ENCODE assay signal across 10 mouse cellular contexts in the genomic region with DNA sequence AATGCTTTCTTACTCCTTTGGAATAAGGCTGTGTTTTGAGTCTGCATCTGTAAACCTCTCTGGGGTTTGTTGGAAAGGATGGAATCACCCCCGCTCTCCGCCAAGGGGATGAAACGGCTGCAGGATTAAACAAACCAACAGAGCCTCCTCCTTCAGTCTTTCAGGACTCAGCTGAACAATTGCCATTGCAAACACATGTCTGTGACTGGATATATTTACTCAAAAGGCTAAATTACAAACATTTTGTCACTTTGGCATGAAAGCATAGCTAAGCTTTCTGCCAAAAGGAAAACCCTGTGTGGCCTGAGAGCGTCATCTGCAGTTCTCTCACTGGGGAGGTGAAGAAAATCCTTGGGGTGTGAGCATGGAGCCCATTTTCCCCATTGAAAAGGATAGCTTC.
"Had no signal": no experiment of that assay in that cellular context is flagged by ENCODE, and none has a peak within 500 bp of the region (broad histone marks: within the 10 kb centered on the region; RNA-seq: fewer than 3 reads in every experiment).

No protein-coding gene starts in this region.

- ATAC-seq: intestine, postnatal 0 days; liver, embryonic 12.5 days; midbrain, embryonic 16.5 days had no signal

- DNase-seq: kidney, adult 9 months; kidney, postnatal 36 days; layer of hippocampus, adult 9-11 months; layer of hippocampus, postnatal 36 days; right cerebral cortex, postnatal 14 days; thymus, adult 2 months; thymus, postnatal 25 days had no signal
